Mouse (Mus musculus) testis, adult 2 months (tissue): ENCODE results near the gene Fam129b.

Experiments
- CTCF ChIP-seq: fragments of 200-500 bp; IDR thresholded peaks from 2 replicates; pipeline ENCODE4 v1.5.1; 2012; ENCODE audit warnings: low read depth, mild to moderate bottlenecking, inconsistent platforms, low read length, moderate library complexity; ENCODE audit not compliant: control insufficient read depth, insufficient read depth, insufficient replicate concordance
- POLR2A ChIP-seq: fragments of 200-500 bp; IDR thresholded peaks from 2 replicates; pipeline ENCODE4 v1.6.1; 2012; ENCODE audit warnings: low read depth, mild to moderate bottlenecking, inconsistent platforms, low read length, moderate library complexity; ENCODE audit not compliant: control insufficient read depth

DNA sequence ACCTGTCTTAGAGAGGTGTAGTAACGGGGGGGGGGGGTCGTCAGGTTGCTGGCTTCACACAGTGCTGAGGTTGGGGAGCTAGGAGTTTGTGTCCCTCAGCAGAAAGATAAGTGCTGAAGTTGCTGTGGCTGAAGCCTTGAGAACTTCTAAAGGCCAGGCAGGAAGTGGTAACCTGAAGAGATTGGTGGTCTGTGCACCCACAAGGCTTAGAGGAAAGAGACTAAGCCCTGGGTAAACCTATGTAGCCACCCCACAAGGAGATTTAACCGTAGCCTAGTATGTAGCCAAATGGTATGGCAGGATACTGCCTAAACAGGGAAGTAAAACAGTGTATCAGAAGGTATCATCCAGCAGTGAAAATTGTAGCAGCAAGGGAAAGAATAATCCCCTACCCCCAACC lies 14.4 kb downstream of the Fam129b start:
- no peak for TF ChIP-seq CTCF
- TF ChIP-seq POLR2A = no peak
